Comparison of ENCODE assay signal across 12 mouse cellular contexts in the genomic region with DNA sequence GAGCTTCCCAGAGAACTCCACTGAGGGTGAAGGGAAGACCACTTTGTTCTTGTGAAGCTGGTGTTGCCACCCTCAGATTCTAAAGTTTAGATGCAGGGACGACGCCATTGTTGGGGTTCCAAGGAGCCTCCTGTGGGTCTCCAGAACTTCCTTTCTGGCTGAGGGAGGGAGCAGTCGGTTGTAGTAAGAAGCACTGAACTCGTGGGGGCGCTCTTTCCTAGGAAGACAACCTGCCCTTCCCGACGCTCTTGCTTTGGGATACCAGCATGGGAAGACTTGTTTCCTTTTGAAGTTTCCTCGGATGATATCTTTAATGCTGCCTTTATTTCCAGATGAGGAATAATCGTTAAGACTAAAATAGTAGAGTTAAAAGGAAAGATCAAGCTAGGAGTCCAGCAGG. TPM values are rescaled to one million over a fixed set of nuclear protein-coding genes. Genes with fewer than 3 reads are reported as not detected.
A peak's percentile ranks its signal among the peaks of the same experiment; 100 is the strongest.
DNase-seq lines count a peak whose midpoint lies in the region; ATAC-seq and TF ChIP-seq lines count a peak whose summit lies in the region.
"Not testable (repeated sequence)": the region's sequence is repeated elsewhere in the genome, so short reads cannot be mapped to it uniquely, and the experiment has no call there.
"Had no signal": no experiment of that assay in that cellular context is flagged by ENCODE, and none has a peak within 500 bp of the region (broad histone marks: within the 10 kb centered on the region; RNA-seq: fewer than 3 reads in every experiment).

No protein-coding gene starts in this region.

- H3K4me3 ChIP-seq in embryonic facial prominence, embryonic 14.5 days (ENCODE audit: low read depth, low read length); heart, embryonic 14.5 days (ENCODE audit: control insufficient read depth in 1 of 2, insufficient read depth in 1 of 2, low read depth in 1 of 2, low read length in 2 of 2); kidney, postnatal 0 days (replicated peaks; ENCODE audit: low read depth, low read length): not testable (repeated sequence)

- H3K4me2 ChIP-seq in embryonic facial prominence, embryonic 14.5 days (ENCODE audit: low read depth, low read length); kidney, postnatal 0 days (ENCODE audit: low read length): not testable (repeated sequence)
- peak overlapping the region; percentile 49 for H3K4me2 ChIP-seq in heart, embryonic 14.5 days (ENCODE audit: low read length)

- not testable (repeated sequence) for H3K9me3 ChIP-seq in embryonic facial prominence, embryonic 14.5 days (ENCODE audit: control insufficient read depth, low read length); heart, embryonic 14.5 days (ENCODE audit: control insufficient read depth, low read length); kidney, postnatal 0 days (replicated peaks; ENCODE audit: low read length)

- H3K36me3 ChIP-seq in embryonic facial prominence, embryonic 14.5 days (ENCODE audit: control insufficient read depth, insufficient read depth, low read length); heart, embryonic 14.5 days (ENCODE audit: control insufficient read depth, insufficient read depth, low read length); kidney, postnatal 0 days (ENCODE audit: insufficient read depth, low read length): not testable (repeated sequence)

- TF ChIP-seq POLR2A in brain, embryonic 14.5 days (IDR thresholded peaks at IDR 0.05; ENCODE audit: borderline replicate concordance, extremely low read depth, insufficient read depth, insufficient read length, poor library complexity, severe bottlenecking), result not testable (repeated sequence)

- TF ChIP-seq CTCF in brain, embryonic 14.5 days (IDR thresholded peaks at IDR 0.05; ENCODE audit: borderline replicate concordance, extremely low read depth, insufficient read depth, insufficient read length), result 0 out of 2 replicates have a peak, but pooled peaks have one; percentile 1
- peak; percentile 58 for TF ChIP-seq CTCF in kidney, postnatal 0 days (IDR thresholded peaks at IDR 0.05; ENCODE audit: low read depth)

- peak; percentile 30 for DNase-seq in 3T3-L1 (ENCODE audit: low read depth, low spot score)
- DNase-seq in brain, embryonic 14.5 days (ENCODE audit: low read depth), result peak; percentile 35
- peak; percentile 14 for DNase-seq in embryonic facial prominence, embryonic 14.5 days (ENCODE audit: low spot score)
- peak; percentile 31 for DNase-seq in kidney, postnatal 0 days (ENCODE audit: low spot score)
- DNase-seq in left cerebral cortex, postnatal 36 days (ENCODE audit: low spot score in 2 of 2), result peak; percentile 36 to 52
- peak; percentile 72 for DNase-seq in lung, postnatal 36 days
- DNase-seq in skeletal muscle tissue, adult 2 months (ENCODE audit: low read depth, low spot score), result peak; percentile 16

- H3K9ac ChIP-seq in embryonic facial prominence, embryonic 14.5 days (ENCODE audit: low read depth, low read length); heart, embryonic 14.5 days (ENCODE audit: low read length); kidney, postnatal 0 days (ENCODE audit: low read depth, low read length): not testable (repeated sequence)

- not testable (repeated sequence) for H3K27ac ChIP-seq in embryonic facial prominence, embryonic 14.5 days (replicated peaks; ENCODE audit: low read depth, low read length); heart, embryonic 14.5 days (replicated peaks in 1 of 2; ENCODE audit: control insufficient read depth in 1 of 2, insufficient read depth in 1 of 2, low read depth in 2 of 2, low read length in 2 of 2); kidney, postnatal 0 days

- ATAC-seq in embryonic facial prominence, embryonic 14.5 days (ENCODE audit: low read depth); heart, embryonic 14.5 days (ENCODE audit: insufficient number of reproducible peaks, insufficient read depth, low FRiP score, low read depth); kidney, postnatal 0 days (replicated peaks; ENCODE audit: low FRiP score, low read depth): not testable (repeated sequence)

- 15% methylated on average over 7 of the region's 9 CpGs for WGBS in embryonic facial prominence, embryonic 14.5 days
- 9% methylated on average over 9 of the region's 9 CpGs for whole genome bisulfite sequencing in heart, embryonic 14.5 days
- 33% methylated on average over 8 of the region's 9 CpGs for WGBS in kidney, postnatal 0 days

- intact Hi-C loops in left cerebral cortex, postnatal 36 days (cut with DNase I), result not testable (repeated sequence)

- H3K4me1 ChIP-seq in embryonic facial prominence, embryonic 14.5 days (ENCODE audit: control insufficient read depth, insufficient read depth, low read length); heart, embryonic 14.5 days (ENCODE audit: control insufficient read depth in 2 of 2, insufficient read depth in 2 of 2, low read length in 2 of 2); kidney, postnatal 0 days (replicated peaks; ENCODE audit: insufficient read depth, low read length): not testable (repeated sequence)

- not testable (repeated sequence) for H3K27me3 ChIP-seq in embryonic facial prominence, embryonic 14.5 days (replicated peaks; ENCODE audit: control insufficient read depth, insufficient read depth, low read length); heart, embryonic 14.5 days (ENCODE audit: control insufficient read depth, insufficient read depth, low read length); kidney, postnatal 0 days (ENCODE audit: insufficient read depth, low read length)

RNA-seq across cellular contexts. Expression of a gene that starts 4.9 kb away (rescaled TPM):
- polyA plus RNA-seq in brain, embryonic 14.5 days (2012; rRNA removed), result not detected in 2 replicates
- not detected in 2 replicates for polyA plus RNA-seq in embryonic facial prominence, embryonic 14.5 days (2014; fragmentation: Nextera tagmentation; extraction: Ambion mirVana)
- polyA plus RNA-seq in heart, embryonic 14.5 days (2014; fragmentation: Nextera tagmentation; extraction: Ambion mirVana), result not detected in 2 replicates
- 18.0 and 26.8 TPM in 2 replicates for polyA plus RNA-seq in kidney, postnatal 0 days (2015; fragmentation: Nextera tagmentation; extraction: Ambion mirVana)
- 1 to 10 TPM; 2.7 to 3.6 TPM for total RNA-seq in left cerebral cortex, postnatal 36 days (2021)
- total RNA-seq: hematopoietic stem cell, adult 5-6 weeks had no signal
- polyA plus RNA-seq: liver, embryonic 13.5 days; neural tube, embryonic 12.5 days; stomach, embryonic 14.5 days had no signal

RNA-seq across cellular contexts. Expression of a gene that starts 16.1 kb away (rescaled TPM):
- not detected in 2 replicates for polyA plus RNA-seq in brain, embryonic 14.5 days (2012; rRNA removed)
- 0.21 TPM in 1 of 2 replicates, not detected in the other for polyA plus RNA-seq in embryonic facial prominence, embryonic 14.5 days (2014; fragmentation: Nextera tagmentation; extraction: Ambion mirVana)
- not detected in 2 replicates for polyA plus RNA-seq in heart, embryonic 14.5 days (2014; fragmentation: Nextera tagmentation; extraction: Ambion mirVana)
- polyA plus RNA-seq in kidney, postnatal 0 days (2015; fragmentation: Nextera tagmentation; extraction: Ambion mirVana), result 0.88 and 1.1 TPM in 2 replicates
- total RNA-seq in left cerebral cortex, postnatal 36 days (2021), result 1 to 10 TPM; 5.8 to 6.0 TPM
- total RNA-seq: hematopoietic stem cell, adult 5-6 weeks had no signal
- polyA plus RNA-seq: liver, embryonic 13.5 days; neural tube, embryonic 12.5 days; stomach, embryonic 14.5 days had no signal

RNA-seq across cellular contexts. Expression of a gene that starts 16.1 kb away (rescaled TPM):
- polyA plus RNA-seq in brain, embryonic 14.5 days (2012; rRNA removed), result 0.08 TPM in 1 of 2 replicates, not detected in the other
- polyA plus RNA-seq in embryonic facial prominence, embryonic 14.5 days (2014; fragmentation: Nextera tagmentation; extraction: Ambion mirVana), result not detected in 2 replicates
- polyA plus RNA-seq in heart, embryonic 14.5 days (2014; fragmentation: Nextera tagmentation; extraction: Ambion mirVana), result not detected in 2 replicates
- 0.14 and 0.64 TPM in 2 replicates for polyA plus RNA-seq in kidney, postnatal 0 days (2015; fragmentation: Nextera tagmentation; extraction: Ambion mirVana)
- 1 to 10 TPM; 1.1 to 2.8 TPM for total RNA-seq in left cerebral cortex, postnatal 36 days (2021)
- total RNA-seq: hematopoietic stem cell, adult 5-6 weeks had no signal
- polyA plus RNA-seq: liver, embryonic 13.5 days; neural tube, embryonic 12.5 days; stomach, embryonic 14.5 days had no signal

RNA-seq across cellular contexts. Expression of a gene that starts 32.1 kb away (rescaled TPM):
- polyA plus RNA-seq in brain, embryonic 14.5 days (2012; rRNA removed), result 0.03 and 0.10 TPM in 2 replicates
- not detected in 2 replicates for polyA plus RNA-seq in embryonic facial prominence, embryonic 14.5 days (2014; fragmentation: Nextera tagmentation; extraction: Ambion mirVana)
- not detected in 2 replicates for polyA plus RNA-seq in heart, embryonic 14.5 days (2014; fragmentation: Nextera tagmentation; extraction: Ambion mirVana)
- polyA plus RNA-seq in kidney, postnatal 0 days (2015; fragmentation: Nextera tagmentation; extraction: Ambion mirVana), result 2.2 and 2.6 TPM in 2 replicates
- total RNA-seq in left cerebral cortex, postnatal 36 days (2021), result 1 to 10 TPM; 1.4 to 2.4 TPM
- total RNA-seq: hematopoietic stem cell, adult 5-6 weeks had no signal
- polyA plus RNA-seq: liver, embryonic 13.5 days; neural tube, embryonic 12.5 days; stomach, embryonic 14.5 days had no signal

Comparison
In these comparisons a context has a peak if more than half of its experiments do, and no peak if none do; other contexts are left out.
1. DNase-seq: peak in every context shown above with its lines; median percentile 72 in lung, postnatal 36 days; 44 in left cerebral cortex, postnatal 36 days; 35 in brain, embryonic 14.5 days; 31 in kidney, postnatal 0 days; 30 in 3T3-L1; 16 in skeletal muscle tissue, adult 2 months; 14 in embryonic facial prominence, embryonic 14.5 days.
2. RNA of a gene that starts 4.9 kb away (polyA plus RNA-seq): 18.0 to 26.8 TPM in kidney, postnatal 0 days; not detected in embryonic facial prominence, embryonic 14.5 days, not detected in brain, embryonic 14.5 days and not detected in heart, embryonic 14.5 days; every median in the first group is over 10 times any median in the second.